Mouse (Mus musculus) forebrain, postnatal 0 days (tissue): ENCODE measurements around the gene Oxct1. TPM values are rescaled to one million over a fixed set of nuclear protein-coding genes. Genes with fewer than 3 reads are reported as not detected.
A peak's percentile ranks its signal among the peaks of the same experiment; 100 is the strongest.

Experiments used
- ATAC-seq: fragments of 200-750 bp; cut with Nextera tagmentation; 2 replicates; pipeline ENCODE4 v1.8.0; 2017; ENCODE audit warnings: mild to moderate bottlenecking, moderate library complexity
- DNase-seq: peaks from one replicate; pipeline ENCODE4 v3.0.0-alpha.2; 2015
- H3K27ac ChIP-seq: fragments of 300-500 bp; sonication (generic); 2 replicates; pipeline ENCODE4 v1.5.1; 2014; ENCODE audit warnings: low read depth, mild to moderate bottlenecking, antibody characterized with exemption, low read length, moderate library complexity, mixed read lengths
- H3K27me3 ChIP-seq: fragments of 300-500 bp; sonication (generic); 2 replicates; pipeline ENCODE4 v1.6.1; 2014; ENCODE audit warnings: mild to moderate bottlenecking, low read length, mixed read lengths; ENCODE audit not compliant: insufficient read depth
- H3K36me3 ChIP-seq: fragments of 300-500 bp; sonication (generic); 2 replicates; pipeline ENCODE4 v1.6.1; 2014; ENCODE audit warnings: mild to moderate bottlenecking, moderate library complexity; ENCODE audit not compliant: insufficient read depth
- H3K4me1 ChIP-seq: fragments of 300-500 bp; sonication (generic); 2 replicates; pipeline ENCODE4 v1.6.1; 2014; ENCODE audit warnings: antibody characterized with exemption; ENCODE audit not compliant: insufficient read depth
- H3K4me2 ChIP-seq: fragments of 300-500 bp; sonication (generic); 2 replicates; pipeline ENCODE4 v1.6.1; 2014; ENCODE audit warnings: low read depth, mild to moderate bottlenecking, moderate library complexity
- H3K4me3 ChIP-seq: fragments of 300-500 bp; sonication (generic); 2 replicates; pipeline ENCODE4 v1.5.1; 2014; ENCODE audit warnings: low read depth, low read length, mixed read lengths
- H3K9ac ChIP-seq: fragments of 300-500 bp; sonication (generic); 2 replicates; pipeline ENCODE4 v1.6.1; 2014; ENCODE audit warnings: mild to moderate bottlenecking
- H3K9me3 ChIP-seq: fragments of 300-500 bp; sonication (generic); 2 replicates; pipeline ENCODE4 v1.6.1; 2016; ENCODE audit warnings: low read length
- CTCF ChIP-seq: sonication (generic); IDR thresholded peaks from 2 replicates; pipeline ENCODE4 v1.5.1; 2016; ENCODE audit warnings: antibody characterized with exemption, control low read depth, low read depth
- WGBS: fragments of 180-500 bp; shearing (Covaris S2); extraction: QIAGEN DNeasy Blood & Tissue Kit; methylation state at CpG from one replicate; pipeline ENCODE4 v1.1.7; 2014; 5-methylcytosine and 5-hydroxymethylcytosine counted together
- polyA plus RNA-seq: library from polyadenylated mRNA; unstranded; fragments of >200 nt; fragmentation: Nextera tagmentation; extraction: Ambion mirVana; gene quantifications from 2 replicates; pipeline ENCODE4 v1.2.1, GENCODE M21; 2015
- total RNA-seq: library from RNA; depleted of rRNA; stranded (reverse); fragments of >200 nt; gene quantifications from 2 replicates; pipeline ENCODE4 v1.2.3, GENCODE M21; 2014

Oxct1 gene
- total and polyA plus RNA-seq, 2 experiments from 2014 or later: 354 to 419 TPM

- Histone ChIP-seq H3K27ac (no peak overlapping the region), H3K27me3 (no peaks in the 10 kb centered on the region), H3K4me1 (no peaks in the 10 kb centered on the region), H3K4me2 (no peak overlapping the region), H3K9ac (no peak overlapping the region), H3K9me3 (no peaks in the 10 kb centered on the region), H3K36me3 (peaks cover 28% of the 10 kb centered on the region), H3K4me3 (no peak overlapping the region)
- no peak for TF ChIP-seq CTCF
- ATAC-seq: no peak
- 86% methylated on average over 5 of the region's 5 CpGs for WGBS
- DNase-seq: no peak
Measured at GRCm38 (mm10) chr15:4063574-4063973, 37.4 kb downstream of the Oxct1 start.

GRCm38 (mm10) chr15:4064013-4064412 is 37.8 kb downstream of the Oxct1 start:
- H3K27me3 ChIP-seq: no peaks in the 10 kb centered on the region
- 91% methylated on average over 7 of the region's 7 CpGs for whole genome bisulfite sequencing
- no peak overlapping the region for H3K9ac ChIP-seq
- H3K4me2 ChIP-seq: no peak overlapping the region
- H3K9me3 ChIP-seq: no peaks in the 10 kb centered on the region
- ATAC-seq (no peak), DNase-seq (no peak)
- H3K4me1 ChIP-seq: no peaks in the 10 kb centered on the region
- TF ChIP-seq CTCF: no peak
- no peak overlapping the region for H3K27ac ChIP-seq
- no peak overlapping the region for H3K4me3 ChIP-seq
- H3K36me3 ChIP-seq: peaks cover 28% of the 10 kb centered on the region

DNA sequence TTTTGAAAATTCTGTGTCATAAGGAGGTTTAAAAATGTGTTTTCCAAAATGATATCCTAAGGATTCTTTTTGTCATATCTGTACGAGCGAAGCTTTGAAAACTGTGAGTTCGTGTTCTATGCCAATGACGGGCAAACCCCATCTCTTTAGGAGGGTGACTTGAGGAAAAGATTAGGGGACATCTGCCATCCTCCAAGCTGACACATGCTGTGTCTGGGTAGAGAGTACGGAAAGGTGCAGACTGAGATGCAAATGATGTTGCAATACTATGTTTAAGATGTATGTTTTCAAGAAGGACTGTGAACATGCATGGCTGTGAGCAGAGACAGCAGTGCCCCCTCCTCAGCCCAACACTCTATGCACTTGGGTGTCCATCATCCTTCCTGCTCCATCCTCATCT is 38.5 kb downstream of the Oxct1 start:
- H3K4me2 ChIP-seq: no peak overlapping the region
- no peaks in the 10 kb centered on the region for H3K27me3 ChIP-seq
- H3K9me3 ChIP-seq: no peaks in the 10 kb centered on the region
- H3K36me3 ChIP-seq: peaks cover 28% of the 10 kb centered on the region
- ATAC-seq: peak; percentile 76
- no peaks in the 10 kb centered on the region for H3K4me1 ChIP-seq
- H3K9ac ChIP-seq: no peak overlapping the region
- H3K4me3 ChIP-seq: no peak overlapping the region
- no peak overlapping the region for H3K27ac ChIP-seq
- TF ChIP-seq CTCF: no peak
- 71% methylated on average over 5 of the region's 5 CpGs for WGBS
- no peak for DNase-seq

DNA sequence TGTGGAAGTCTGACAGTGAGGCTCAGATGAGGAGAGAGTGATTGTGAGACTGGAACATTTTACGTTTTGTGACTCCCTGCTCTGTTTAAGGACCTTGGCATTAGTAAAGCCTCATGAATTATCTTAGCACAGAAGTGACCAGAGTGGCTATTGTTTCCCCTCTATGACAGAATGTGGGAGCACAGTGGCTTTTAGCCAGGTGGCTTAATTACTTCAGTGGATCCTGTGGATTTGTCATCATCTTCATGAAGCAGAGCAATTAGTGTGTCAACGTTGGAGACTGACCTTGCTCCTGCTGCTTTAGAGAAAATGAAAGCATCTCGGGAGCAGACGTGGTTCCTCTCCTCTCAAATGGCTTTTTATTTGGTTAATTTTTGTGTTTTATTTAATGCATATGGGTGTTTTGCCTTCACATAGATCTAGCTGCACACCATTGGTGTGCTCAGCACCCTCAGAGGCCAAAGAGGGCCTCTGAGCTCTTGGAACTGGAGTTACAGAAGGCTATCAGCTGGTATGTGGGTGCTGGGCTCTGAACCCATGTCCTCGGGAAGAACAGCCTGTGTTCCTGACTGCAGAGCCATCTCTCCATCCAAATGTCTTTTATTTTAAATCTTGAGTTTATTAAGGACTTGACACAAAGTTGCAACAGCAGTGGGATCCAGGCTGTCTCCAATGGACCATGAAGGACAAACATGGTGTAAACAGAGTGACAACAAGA is 41.2 kb downstream of the Oxct1 start:
- DNase-seq (no peak), ATAC-seq (no peak)
- Histone ChIP-seq H3K36me3 (peaks cover 13% of the 10 kb centered on the region; the same call in 1 of the 2 replicates), H3K27me3 (no peaks in the 10 kb centered on the region), H3K27ac (no peak overlapping the region), H3K4me2 (no peak overlapping the region), H3K9ac (no peak overlapping the region), H3K4me3 (no peak overlapping the region), H3K4me1 (no peaks in the 10 kb centered on the region), H3K9me3 (no peaks in the 10 kb centered on the region)
- WGBS: 61% methylated on average over 5 of the region's 5 CpGs
- TF ChIP-seq CTCF: no peak

- no peak for ATAC-seq
- no peak for DNase-seq
- no peaks in the 10 kb centered on the region for H3K4me1 ChIP-seq
- TF ChIP-seq CTCF: no peak
- H3K9me3 ChIP-seq: no peaks in the 10 kb centered on the region
- H3K27ac ChIP-seq: no peak overlapping the region
- no peaks in the 10 kb centered on the region for H3K27me3 ChIP-seq
- no peaks in the 10 kb centered on the region; the same call in 1 of the 2 replicates for H3K36me3 ChIP-seq
- 88% methylated on average over 4 of the region's 4 CpGs for WGBS
- H3K4me3 ChIP-seq: no peak overlapping the region
- H3K4me2 ChIP-seq: no peak overlapping the region
- no peak overlapping the region for H3K9ac ChIP-seq
Measured at GRCm38 (mm10) chr15:4077978-4078377, 51.8 kb downstream of the Oxct1 start.

DNA sequence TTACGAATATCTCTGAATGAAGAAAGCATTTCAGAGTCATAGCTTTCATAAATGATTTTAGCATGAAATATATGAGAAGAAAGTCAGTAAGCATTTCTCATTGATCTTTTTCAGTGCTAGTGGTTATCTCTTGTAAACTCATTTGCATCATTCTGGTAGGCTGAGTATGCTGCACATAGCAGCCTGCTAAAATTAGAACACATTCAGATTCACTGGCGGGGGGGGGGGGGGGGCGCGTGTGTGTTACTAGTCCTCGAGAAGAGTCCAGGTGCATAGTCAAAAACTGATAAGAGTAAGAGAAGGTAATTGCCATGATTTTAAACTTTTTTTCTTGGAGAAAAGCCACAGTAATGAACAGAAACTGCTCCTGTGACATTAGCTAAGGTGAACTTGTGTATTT is 52.6 kb downstream of the Oxct1 start:
- H3K9ac ChIP-seq: no peak overlapping the region
- H3K27ac ChIP-seq: no peak overlapping the region
- H3K4me1 ChIP-seq: no peaks in the 10 kb centered on the region
- no peaks in the 10 kb centered on the region for H3K27me3 ChIP-seq
- WGBS: 77% methylated on average over 5 of the region's 5 CpGs
- TF ChIP-seq CTCF: no peak
- no peak overlapping the region for H3K4me2 ChIP-seq
- no peaks in the 10 kb centered on the region; the same call in 1 of the 2 replicates for H3K36me3 ChIP-seq
- DNase-seq: no peak
- no peak overlapping the region for H3K4me3 ChIP-seq
- ATAC-seq: no peak
- no peaks in the 10 kb centered on the region for H3K9me3 ChIP-seq

DNA sequence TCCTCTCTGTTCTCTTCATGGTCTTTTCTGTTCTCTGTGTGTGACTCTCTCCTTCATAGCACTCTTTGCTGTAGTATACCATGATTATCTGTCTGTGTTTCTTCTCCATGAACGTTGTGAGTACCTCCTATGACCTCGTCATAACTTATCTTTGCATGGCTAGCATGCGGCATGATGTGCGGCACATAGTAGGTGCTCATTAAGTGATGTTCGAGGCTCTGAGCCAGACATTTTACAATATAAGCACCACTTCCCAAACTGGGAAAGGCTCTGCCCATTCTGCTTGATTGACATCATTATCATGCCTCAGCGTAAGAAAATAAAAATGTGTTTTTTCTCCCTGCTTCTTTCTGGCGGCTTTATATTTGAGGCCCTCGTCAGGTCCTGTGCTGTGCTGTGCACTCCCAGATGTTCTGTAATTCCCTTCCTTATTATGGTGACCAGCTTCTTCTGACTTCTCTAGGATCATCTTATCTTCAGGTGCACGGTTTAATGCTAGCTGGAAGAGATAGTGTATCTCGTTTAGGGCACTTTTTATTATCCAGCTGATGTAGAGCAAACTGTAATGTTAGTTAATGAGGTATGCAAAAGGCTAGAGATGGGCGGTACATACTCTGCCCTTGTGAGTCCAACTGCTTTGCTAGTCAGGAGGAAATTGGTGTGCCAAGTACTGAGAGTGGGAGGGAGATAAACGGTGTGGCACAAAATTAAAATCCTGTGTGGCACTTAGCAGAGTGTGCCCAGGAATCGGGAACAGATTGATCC is 53.4 kb downstream of the Oxct1 start:
- no peaks in the 10 kb centered on the region; the same call in 1 of the 2 replicates for H3K36me3 ChIP-seq
- 72% methylated on average over 13 of the region's 13 CpGs for WGBS
- TF ChIP-seq CTCF: no peak
- no peak overlapping the region for H3K27ac ChIP-seq
- H3K9ac ChIP-seq: no peak overlapping the region
- H3K4me2 ChIP-seq: no peak overlapping the region
- H3K9me3 ChIP-seq: no peaks in the 10 kb centered on the region
- no peaks in the 10 kb centered on the region for H3K4me1 ChIP-seq
- no peak overlapping the region for H3K4me3 ChIP-seq
- no peak for DNase-seq
- ATAC-seq: no peak
- no peaks in the 10 kb centered on the region for H3K27me3 ChIP-seq
